Mouse (Mus musculus) bone marrow macrophage, adult 2 months (primary cell): Measurements from ENCODE around the gene Fgfr4.

Experiments used
- CTCF ChIP-seq: IDR thresholded peaks from 2 replicates; pipeline ENCODE4 v1.5.1; 2012; ENCODE audit warnings: low read depth, mild to moderate bottlenecking, low read length, moderate library complexity
- POLR2A ChIP-seq: IDR thresholded peaks from 2 replicates; pipeline ENCODE4 v1.6.1; 2012; ENCODE audit warnings: mild to moderate bottlenecking, low read depth, low read length, borderline replicate concordance

DNA sequence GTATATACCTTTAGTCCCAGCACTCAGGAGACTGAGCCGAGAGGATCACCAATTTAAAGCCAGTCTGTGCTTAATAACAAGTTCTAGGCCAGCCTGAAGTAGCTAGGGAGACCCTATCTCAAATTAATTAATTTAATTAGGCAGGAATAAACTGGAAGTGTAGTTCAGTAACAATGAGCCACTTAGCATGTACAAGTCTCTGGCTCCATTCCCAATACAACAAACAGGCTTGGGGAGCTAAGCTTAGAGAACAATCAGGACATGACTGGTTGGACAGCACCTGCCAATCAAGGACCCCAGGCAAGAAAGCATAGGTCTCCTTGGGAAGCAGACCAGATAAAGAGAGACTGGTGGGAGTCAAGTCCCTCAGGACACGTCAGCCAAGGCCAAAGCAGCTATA is 12.2 kb upstream of the Fgfr4 start:
- TF ChIP-seq POLR2A (no peak), CTCF (no peak)
